Mouse (Mus musculus) kidney, postnatal 4 days (tissue): ENCODE data around the gene Topaz1.

ENCODE experiments used
- DNase-seq, 2 experiments: peaks; one replicate each; pipeline ENCODE4 v3.0.0; 2021; ENCODE audit warnings: mixed read lengths in 2 of 2

Gene Topaz1

DNA sequence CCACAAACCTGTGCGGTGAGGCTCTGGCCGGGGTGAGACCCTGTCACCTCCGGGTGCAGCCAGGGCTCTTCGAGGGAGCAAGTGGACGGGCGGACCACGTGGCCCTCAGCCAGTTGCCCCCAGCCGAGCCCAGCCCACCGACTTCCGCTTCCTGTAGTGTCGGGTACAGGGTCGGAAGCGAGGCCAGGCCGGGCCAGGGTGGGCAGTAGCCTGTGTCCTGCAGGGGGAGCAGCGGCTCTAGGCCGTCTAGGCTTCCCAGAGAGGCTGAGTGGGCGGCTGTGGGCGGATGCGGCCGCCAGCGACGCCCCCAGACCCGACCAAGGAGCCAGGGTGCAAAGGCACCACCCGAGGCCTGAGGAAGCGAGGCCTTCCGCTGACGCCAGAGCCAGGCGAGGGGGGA lies at the start of gene Topaz1:
Topaz1 (plus strand) TSS at position 287 of the 400 bp plus-strand sequence.
- DNase-seq: peak in 1 of 2 experiments; percentile 12

DNA sequence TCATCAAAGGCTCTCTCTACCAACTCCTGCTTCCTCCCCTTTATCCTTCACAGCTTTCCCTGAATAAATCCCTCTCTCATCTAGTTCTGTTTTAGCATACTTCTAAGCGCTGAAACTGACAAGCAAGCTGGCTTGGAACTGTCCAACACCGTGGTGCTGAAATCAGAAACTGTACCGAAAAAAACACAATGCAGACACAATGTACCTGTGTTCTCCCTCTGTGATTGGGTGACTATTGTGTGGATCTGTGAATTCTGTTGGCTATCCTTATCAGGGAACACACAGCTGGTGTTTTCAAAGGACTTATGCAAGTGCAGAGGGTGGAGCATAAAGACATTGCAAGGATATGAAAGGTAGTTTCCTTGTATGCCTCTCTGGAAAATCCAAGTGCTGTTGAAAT lies 45.3 kb upstream of the Topaz1 start:
- DNase-seq: peak; percentile 67 to 69

DNA sequence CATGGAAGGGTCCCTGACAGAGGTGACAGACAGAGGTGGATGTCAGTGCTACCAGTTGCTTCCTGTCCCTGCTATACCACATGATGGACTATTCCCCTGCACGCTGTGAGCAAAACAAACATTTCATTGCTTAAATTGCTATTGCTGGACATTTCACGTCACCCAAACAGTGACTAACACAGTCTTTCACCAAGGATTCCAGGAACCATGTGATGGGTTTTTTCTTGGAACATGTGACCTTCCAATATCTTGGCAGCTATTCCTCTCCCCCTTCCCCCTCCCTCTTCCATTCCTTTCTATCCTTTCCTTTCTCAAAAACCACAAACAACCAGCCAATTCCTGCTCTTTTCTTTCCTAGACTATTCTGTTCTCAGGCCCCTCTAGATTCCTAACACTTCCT lies 33.3 kb upstream of the Topaz1 start:
- DNase-seq: no peak

DNA sequence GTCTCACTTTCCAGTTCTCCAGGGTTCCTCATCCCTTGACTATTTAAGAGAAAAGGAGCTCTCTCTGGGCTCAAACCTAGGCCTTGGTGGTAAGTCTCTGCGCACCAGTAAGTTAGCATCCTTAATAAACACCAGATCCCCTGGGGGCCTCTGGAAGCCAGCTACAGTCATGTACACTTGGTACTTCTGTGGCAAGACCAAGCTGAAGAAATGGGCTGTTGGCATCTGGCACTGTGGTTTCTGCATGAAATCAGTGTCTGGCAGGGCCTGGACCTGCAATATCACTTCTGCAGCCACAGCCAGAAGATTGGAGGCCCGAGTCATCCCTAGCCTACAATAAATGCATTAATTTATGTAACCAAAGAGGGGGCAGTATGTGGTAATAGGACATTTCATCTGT lies 32.1 kb upstream of the Topaz1 start:
- DNase-seq: no peak

DNA sequence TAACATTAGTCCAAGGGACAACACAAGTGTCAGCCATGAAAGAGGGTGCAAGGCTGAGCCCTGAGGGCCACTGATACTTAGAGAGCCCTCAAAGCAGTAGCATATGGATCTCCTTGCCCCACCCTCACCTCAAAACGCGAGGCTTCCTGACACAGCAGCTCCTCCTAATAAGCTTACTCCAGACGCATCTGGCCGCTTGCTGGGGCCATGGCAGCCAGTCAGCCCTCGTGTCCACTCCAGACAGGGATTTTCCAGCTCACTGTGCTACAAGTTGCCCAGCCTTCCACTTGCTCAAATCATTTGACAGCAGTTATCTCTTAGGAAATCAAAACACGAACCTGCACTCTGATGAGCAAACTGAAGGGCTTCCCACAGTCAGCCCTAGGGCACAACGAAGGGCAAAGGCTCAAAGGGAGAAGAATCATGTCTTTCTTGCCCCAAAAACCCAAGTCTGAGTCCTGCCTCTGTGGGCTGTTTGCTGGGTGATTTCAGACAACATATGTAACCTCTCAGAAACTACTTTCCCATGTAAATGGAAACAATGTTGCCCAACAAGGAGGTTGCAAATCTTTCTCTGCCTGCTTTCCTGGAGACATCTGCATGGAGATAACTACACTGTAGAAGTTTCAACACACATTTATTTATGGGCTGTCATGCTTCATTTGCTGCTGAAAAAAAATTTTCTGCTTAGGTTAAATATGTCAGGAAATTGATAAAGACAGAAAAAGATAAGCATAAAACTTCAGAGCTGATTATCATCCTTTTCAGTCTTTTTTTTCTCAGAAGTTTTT lies 30.8 kb upstream of the Topaz1 start:
- no peak for DNase-seq

DNA sequence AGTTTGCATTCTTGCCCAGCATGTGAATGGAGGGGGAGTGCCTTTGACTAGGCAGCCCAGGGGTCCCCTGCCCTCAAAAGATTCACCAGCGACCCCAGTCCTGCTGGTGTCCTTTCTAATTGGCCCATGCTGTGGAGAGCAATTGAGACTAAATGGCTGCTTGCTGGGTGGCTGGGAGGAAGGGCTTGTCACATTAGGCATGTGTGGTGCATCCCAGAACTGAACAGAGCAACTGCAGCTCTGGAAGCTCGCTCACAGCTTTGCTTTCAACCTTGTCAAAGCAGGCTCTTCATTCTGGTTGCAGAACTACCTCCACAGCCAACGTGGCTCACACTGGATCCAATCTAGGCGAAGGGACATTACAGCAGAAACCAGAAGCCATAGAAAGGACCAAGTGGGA lies 24.9 kb upstream of the Topaz1 start:
- DNase-seq: no peak

DNA sequence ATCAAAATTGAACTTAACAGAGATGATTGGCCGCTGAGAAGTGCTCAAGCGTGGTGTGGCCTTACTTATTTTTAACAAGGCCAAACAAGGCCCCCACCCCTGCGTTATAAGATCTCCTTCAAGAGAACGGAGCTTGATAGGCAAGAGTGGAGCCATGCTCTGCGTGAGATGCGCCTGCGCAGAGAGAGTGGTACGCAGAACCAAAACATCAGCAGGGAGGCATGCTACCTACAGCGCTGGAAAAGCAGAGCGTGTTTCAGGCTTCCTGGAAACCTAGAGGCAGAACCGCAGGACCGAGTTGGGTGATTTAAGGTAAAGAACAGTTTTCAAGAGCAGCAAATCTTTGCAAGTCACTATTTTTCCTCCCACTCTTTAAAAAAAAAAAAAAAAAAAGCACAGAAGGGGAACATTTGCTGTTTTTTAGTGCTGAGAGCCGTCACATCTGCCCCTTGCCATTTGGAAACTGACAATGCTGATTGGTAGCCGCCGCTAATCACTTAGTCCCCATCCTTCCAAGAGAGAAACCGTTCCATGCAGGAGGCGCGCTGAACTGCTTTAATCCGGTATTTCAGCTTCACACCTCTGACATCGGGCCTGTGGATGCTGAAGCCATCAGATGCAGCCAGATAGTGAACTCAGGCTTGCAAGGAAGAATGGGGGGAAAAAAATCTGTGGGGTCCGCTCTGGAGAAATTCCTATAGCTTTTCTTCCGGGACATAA lies 21.9 kb upstream of the Topaz1 start:
- no peak for DNase-seq

DNA sequence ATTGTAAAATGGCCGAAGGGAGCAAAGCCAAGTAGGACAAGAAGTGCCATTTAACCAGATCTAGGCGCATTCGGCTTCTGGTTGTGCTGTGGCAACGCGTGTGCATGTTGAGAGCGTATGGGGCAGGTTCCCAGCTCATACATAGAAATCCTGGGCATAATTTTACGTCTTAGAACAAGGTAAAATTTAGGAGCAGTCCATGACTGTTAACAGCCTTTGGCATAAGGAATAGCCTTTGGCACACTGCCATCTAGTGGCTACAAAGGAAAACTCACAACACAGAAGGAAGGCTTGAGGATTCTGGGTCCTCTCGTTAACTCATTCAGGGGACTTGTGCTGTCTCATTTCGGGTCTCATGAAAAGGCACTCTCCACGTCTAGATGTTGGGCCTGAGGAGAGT lies 17.6 kb upstream of the Topaz1 start:
- DNase-seq: peak; percentile 32 to 53

DNA sequence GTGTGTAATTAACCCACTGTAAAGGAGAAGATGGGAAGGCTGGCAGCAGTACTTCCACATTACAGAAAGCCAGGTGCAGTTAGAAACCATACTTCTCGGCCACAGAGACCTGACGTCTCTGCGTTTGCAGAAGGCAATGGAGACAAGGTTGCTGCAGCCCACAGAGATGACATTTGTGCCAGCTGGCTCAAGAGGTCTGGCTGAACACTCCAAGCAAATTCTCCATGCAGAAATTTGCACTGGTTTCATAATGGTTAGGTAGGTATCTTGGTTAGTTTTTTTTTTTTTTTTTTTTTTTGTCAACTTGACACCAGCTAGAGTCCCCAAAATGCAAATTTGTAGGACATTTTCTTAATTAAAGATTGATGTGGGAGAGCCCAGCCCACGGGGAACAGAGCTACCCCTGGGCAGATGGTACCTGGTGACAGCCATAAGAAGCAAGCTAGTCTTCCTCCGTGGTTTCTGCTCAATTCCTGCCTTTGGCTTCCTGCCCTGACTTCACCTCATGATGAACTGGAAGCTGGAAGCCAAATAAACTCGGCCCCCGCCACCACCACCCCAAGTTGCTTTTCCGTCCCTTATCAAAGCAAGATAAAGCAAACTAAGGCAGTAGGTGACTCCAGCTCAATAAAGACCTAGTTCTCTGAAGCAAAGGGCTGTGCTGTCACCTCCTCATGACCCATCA lies 14.9 kb upstream of the Topaz1 start:
- no peak for DNase-seq

DNA sequence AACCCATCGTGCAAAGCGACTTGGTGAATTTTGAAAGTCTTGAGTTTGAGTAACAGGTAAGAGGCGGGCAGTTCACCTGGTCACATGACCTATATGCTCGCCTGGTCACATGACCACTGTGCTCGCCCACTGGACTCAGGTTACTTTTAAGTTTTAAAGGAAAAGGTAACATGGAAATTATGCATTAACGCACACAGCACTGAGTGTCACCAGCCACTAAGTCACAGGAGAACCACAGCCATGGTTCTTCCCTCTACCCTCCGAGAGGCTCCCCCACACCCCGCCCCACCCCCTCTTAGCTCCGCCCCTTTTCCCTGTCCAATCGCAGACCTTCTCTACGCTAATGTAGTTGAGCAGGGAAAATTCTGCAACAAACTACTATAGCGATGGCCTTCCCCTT lies 13.9 kb upstream of the Topaz1 start:
- DNase-seq: peak; percentile 24 to 37

DNA sequence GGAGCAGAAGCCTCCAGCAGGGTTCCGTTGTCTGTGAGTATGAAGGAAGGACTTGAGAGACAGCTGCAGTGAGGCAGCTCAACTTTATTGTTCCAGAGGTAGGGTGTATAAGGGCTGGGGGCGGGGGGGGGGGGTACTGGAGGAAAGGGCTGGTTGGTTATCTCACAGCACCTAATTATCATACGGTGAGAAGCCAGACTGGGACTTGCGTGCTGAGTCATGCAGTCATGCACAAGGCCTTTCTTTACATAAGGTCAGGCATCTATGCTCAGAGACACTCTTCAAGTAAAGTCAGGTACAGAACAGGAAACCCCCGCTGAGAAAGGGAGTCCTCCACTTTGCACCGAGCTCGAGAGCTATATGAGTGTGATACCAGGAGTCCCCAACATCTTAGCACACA lies 12.2 kb upstream of the Topaz1 start:
- DNase-seq: no peak

DNA sequence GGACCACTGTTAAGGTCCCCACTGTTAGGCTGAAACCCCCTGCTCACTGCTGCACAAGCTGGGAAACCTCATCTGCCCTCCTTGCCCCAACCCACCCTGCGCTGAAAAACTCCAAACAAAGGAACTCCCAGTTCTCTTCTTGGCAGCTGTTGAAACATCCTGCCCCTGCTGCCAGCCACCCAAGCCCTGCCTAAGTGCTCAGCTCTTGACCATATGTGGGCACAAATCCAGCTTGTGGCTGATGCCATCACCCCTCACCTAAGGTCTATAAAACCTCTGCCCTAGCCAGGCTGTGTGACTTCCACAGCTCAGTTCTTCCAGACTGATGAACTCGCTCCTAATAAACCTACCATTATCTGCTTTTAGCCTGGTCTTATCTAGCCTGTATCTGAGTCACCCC lies 11.1 kb upstream of the Topaz1 start:
- no peak for DNase-seq

DNA sequence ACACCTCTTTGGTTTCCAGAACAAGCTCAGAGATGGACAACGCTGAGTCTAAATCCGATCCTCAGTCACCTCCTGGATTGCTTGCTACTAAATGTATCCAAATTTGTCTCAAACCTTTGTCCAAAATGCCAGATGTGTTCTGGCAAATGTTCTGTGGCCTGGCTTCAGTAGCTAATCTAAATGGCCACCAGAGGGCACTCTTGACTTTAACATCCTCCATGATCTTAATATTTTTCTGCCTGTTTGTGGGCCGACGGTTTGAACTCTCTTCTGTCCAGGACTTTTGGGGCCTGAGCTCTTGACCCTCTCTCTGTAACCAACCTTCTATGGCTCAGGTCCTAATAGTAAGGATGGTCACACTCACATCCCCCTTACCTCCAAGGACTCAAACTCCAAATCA lies 10.4 kb upstream of the Topaz1 start:
- DNase-seq: peak; percentile 54 to 60

DNA sequence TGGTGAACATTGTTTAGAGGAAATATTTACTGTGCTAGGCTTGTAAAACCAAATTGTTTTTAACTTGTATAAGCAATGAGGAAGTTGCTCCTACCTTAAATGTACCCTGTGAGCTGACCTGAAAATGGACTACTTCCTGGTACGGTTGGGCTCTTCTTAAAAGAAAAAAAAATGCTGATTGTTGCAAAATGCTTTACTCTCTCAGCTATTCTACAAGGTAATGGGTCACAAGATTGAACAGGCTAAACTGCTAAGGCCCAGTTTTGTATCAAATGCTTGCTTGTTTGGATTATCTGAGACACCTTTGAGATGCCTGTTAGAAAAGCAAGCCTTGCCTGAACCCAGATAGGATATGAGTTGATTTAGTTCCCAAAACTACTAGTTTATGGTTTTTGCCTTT lies 1.3 kb upstream of the Topaz1 start:
- DNase-seq: no peak

DNA sequence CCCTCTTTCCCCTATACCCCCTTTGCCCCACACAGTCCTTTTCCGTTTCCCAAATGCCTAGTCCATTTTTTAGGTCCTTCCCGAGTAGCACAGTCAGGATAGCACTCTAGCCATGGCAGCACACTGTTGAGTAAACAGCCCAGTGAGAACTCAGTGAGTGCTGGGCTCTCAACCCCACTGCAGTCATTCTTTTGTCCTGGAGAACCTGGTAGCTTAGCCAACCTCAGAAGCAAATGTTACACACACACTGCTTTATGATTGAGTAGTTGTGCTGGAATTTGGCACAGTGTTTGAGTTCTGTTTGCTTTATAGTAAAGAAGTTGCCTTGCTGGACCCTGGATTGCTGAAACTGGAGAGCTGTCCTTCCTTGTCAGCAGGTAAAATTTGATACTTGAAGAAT lies 10.5 kb downstream of the Topaz1 start:
- no peak for DNase-seq

DNA sequence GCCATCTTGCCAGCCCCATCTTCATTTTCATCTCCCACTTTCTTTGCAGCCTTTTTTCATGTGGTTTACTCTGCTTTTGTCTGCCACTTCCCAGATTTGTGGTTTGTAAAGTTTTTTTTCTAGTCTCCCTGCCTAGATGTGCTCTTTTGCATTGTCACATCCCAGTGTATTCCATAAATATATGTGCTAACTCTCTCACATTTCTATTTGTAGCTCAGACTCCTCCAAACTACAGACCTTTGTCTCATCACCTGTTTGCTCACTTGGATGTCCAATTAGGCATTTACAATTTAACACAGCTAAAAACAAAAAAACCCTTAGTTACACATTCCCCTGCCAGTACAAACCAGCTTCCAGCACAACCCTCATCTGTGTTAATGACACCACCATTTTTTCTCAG lies 13.0 kb downstream of the Topaz1 start:
- no peak for DNase-seq

DNA sequence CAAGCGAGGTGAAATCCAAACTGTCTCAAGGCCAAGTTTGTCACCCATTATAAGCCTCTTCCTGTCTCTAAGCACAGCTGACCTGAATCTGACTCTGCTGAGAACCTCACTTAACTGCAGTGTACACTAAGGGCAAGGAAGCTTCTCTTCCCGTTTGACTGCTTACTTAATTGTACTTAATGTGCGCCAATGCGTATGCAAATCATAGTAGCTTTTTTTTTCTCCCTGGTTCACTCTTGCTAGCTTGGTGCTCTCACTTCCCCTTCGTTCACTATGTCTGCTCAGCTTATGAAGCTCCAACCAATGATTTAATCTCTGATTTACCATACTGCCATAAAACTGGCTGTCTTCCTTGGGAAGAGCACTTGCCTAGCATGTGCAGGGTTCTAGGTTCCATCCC lies 38.1 kb downstream of the Topaz1 start:
- DNase-seq: no peak

DNA sequence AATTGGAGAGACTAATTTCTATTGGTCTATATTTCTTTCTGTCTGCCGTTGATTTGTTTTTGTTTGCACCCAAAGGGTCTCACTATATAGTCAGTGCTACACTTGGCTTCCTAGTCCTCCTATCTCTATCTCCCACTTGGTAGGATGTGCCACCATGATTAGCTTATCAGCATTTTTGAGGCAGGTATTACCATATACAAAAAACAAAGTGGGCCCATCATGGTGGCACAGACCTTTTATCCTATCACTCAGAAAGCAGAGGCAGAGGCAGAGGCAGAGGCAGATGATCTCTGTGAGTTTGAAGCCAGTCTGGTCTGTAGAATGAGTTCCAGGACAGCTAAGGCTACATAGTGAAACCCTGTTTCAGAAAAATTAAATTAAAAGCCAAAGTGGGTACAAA lies 39.4 kb downstream of the Topaz1 start:
- no peak for DNase-seq

DNA sequence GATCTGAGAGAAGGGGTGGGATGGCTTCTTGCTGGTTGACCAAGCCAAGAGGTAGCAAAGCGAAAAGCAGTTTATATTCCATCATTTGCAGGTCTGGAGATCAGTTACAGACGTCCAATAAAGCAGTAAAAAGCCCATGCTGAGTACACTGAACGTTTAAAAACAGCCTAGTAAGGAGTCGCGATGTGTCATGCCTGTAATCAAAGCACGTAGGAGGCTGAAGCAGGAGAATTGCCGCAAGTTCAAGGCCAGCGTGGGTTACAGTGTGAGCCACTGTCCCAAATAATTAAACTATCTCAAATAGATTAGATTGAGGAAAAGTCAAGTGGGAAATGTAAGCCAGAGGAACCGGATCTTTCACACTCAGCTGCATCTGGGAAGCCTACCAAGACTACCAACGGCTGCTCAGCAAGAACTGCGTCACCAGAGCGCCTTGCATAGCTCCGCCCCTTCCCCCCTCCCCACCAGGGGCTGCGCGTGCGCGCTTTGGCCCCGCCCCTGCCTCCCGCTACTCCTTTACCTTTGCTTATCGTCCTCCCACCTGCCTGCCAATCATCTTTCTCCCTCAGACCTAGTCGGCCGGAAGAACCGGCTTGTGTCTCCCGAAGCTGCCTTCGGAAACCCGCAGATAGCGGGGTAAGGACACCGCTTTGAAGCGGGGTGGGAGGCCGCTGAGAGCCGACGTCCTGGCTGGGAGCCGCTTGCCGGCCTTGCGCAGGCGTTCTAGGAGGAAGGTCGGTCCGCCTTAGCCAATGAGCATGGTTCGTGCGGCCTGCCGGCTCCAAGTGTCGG lies 58.1 kb downstream of the Topaz1 start, which contains the start of gene Tcaim:
Tcaim (plus strand) TSS at position 487 of the 792 bp plus-strand sequence.
- DNase-seq: peak; percentile 94 to 96

DNA sequence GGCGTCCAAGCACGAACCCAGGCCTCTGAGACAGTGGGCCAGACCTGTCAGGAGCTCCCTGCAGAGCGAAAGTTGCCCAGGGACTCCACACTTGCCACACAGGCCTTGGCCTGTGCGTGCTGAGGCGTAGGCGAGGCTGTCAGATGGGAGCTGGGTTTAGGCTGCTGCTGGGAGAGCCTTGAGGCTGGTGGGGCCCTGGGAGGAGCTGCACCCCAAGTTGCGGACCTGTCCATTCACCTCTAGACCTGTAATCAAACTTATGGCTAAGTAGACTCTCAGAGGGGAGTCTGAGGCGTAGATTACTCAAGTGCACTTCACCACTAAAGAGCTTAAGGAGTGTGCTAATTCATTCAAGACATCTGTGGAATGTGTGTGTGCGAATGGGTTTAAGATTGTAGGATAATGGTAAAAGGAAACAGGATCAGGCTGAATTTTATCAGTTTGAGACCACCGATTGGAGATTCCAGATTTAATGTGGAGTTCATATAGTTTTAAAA lies 58.7 kb downstream of the Topaz1 start:
- no peak for DNase-seq

DNA sequence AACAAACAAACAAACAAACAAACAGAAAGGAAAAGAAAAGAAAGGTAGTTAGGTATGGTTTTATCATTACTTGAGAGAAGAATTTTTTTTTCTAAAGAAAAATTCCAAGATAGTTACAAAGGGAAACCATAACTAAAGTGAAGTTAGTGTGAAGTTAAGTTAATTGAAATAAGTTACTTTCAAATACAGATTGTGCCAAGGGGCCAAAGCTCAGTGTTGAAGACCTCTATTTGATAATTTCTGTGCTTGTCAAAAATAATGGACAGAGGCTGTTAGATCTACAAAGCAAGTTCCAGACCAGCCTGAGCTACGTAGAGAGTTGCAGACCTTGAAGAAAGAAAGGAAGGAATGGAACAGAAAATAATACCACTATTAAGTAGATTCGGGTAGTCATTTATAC lies 60.0 kb downstream of the Topaz1 start:
- DNase-seq: no peak

DNA sequence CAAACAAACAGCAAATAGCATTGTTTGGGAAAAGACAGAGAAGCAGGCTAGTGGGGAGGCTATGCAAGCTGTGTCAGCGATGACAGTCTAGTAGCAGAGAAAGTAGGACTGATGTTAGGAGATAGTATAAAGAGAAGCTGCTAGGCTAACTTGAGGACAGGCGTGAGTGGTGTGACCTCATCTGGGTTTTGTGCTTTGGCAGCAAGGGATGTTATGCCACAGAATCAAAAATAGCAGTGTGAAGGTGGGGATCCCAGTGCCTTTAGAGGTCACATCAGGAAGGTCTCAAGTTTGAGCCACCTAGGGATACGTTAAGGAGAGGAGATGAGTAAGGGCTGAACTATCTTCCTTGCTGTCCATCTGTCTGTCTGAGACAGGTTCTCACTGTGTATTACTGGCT lies 63.1 kb downstream of the Topaz1 start:
- DNase-seq: no peak

DNA sequence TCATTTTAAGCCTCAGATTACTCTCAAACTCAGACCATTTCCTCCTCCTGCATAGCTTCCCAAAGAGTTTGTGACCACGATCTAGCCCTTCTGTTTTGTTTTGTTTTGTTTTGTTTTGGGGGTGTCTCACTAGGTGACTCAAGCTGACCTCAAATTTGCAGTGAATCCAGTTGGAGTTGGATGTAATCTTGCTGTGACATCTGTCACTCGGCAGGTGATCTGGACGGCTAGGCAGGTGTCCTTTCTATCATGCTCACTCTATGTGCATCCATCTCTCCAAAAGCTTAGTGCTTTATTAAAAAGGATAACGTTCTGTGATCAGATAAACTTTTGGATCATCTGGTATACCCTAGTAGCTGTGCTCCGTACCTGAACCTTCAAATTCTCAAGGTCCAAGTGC lies 65.2 kb downstream of the Topaz1 start:
- no peak for DNase-seq
